ENCODE assay signal across 16 mouse cellular contexts in the genomic region with DNA sequence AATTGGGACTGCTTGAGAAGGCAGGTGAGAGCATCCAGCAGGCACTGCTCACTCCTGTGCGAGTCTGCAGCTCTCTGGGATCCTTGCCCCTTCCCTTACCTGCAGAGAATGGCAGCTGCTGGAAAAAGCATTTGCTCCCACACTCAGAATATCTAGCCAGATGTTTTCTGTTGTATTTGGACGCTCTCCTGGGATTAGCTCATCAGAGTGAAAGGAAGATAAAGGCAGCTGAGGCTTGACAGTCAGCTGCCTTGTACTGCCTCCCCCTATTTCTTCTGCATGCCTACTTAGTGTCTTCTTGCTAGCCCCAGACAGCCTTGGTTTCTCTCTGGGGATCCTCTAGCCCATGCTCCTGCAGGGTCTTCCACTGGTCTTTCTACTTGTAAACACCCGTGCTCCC. TPM values are rescaled to one million over a fixed set of nuclear protein-coding genes. Genes with fewer than 3 reads are reported as not detected.
DNase-seq lines count a peak whose midpoint lies in the region; ATAC-seq and TF ChIP-seq lines count a peak whose summit lies in the region.
"Had no signal": no experiment of that assay in that cellular context is flagged by ENCODE, and none has a peak within 500 bp of the region (broad histone marks: within the 10 kb centered on the region; RNA-seq: fewer than 3 reads in every experiment).

No protein-coding gene starts in this region.

- intact Hi-C loops in heart, postnatal 14 days (cut with DNase I), result no loop called here

- no peak overlapping the region for H3K4me2 ChIP-seq in embryonic facial prominence, embryonic 14.5 days (ENCODE audit: low read depth, low read length)
- H3K4me2 ChIP-seq in midbrain, embryonic 15.5 days, result no peak overlapping the region
- H3K4me2 ChIP-seq: intestine, embryonic 15.5 days had no signal

- H3K9ac ChIP-seq in embryonic facial prominence, embryonic 14.5 days (ENCODE audit: low read depth, low read length), result no peak overlapping the region
- H3K9ac ChIP-seq in midbrain, embryonic 15.5 days, result no peak overlapping the region
- H3K9ac ChIP-seq: intestine, embryonic 15.5 days had no signal

- peaks cover 16% of the 10 kb centered on the region for H3K4me1 ChIP-seq in embryonic facial prominence, embryonic 14.5 days (ENCODE audit: control insufficient read depth, insufficient read depth, low read length)
- peaks cover 9% of the 10 kb centered on the region; the same call in 1 of the 2 replicates for H3K4me1 ChIP-seq in embryonic facial prominence, embryonic 10.5 days
- peaks cover 35% of the 10 kb centered on the region for H3K4me1 ChIP-seq in midbrain, embryonic 15.5 days
- H3K4me1 ChIP-seq in midbrain, embryonic 10.5 days, result peaks cover 22% of the 10 kb centered on the region
- no peaks in the 10 kb centered on the region for H3K4me1 ChIP-seq in kidney, adult 2 months (ENCODE audit: control insufficient read depth, insufficient read depth, low read length)

- H3K4me3 ChIP-seq in embryonic facial prominence, embryonic 14.5 days (ENCODE audit: low read depth, low read length), result no peak overlapping the region
- no peak overlapping the region for H3K4me3 ChIP-seq in embryonic facial prominence, embryonic 10.5 days
- H3K4me3 ChIP-seq in midbrain, embryonic 15.5 days, result no peak overlapping the region
- no peak overlapping the region for H3K4me3 ChIP-seq in midbrain, embryonic 10.5 days
- H3K4me3 ChIP-seq in kidney, adult 2 months (ENCODE audit: insufficient read depth, low read depth, low read length), result no peak overlapping the region
- H3K4me3 ChIP-seq: intestine, embryonic 15.5 days had no signal

- no peak for TF ChIP-seq CTCF in kidney, adult 2 months (conservative IDR thresholded peaks at IDR 0.05; ENCODE audit: insufficient read depth, insufficient read length, low read depth, low read length)

- H3K27me3 ChIP-seq in embryonic facial prominence, embryonic 14.5 days (replicated peaks; ENCODE audit: control insufficient read depth, insufficient read depth, low read length), result no peaks in the 10 kb centered on the region
- no peaks in the 10 kb centered on the region for H3K27me3 ChIP-seq in embryonic facial prominence, embryonic 10.5 days (replicated peaks; ENCODE audit: low read depth, poor library complexity, severe bottlenecking)
- no peaks in the 10 kb centered on the region for H3K27me3 ChIP-seq in midbrain, embryonic 15.5 days (replicated peaks)
- no peaks in the 10 kb centered on the region for H3K27me3 ChIP-seq in midbrain, embryonic 10.5 days (ENCODE audit: low read depth, poor library complexity, severe bottlenecking)
- no peaks in the 10 kb centered on the region for H3K27me3 ChIP-seq in kidney, adult 2 months (replicated peaks; ENCODE audit: control insufficient read depth, insufficient read depth, low read length)
- H3K27me3 ChIP-seq: intestine, embryonic 15.5 days had no signal

- H3K36me3 ChIP-seq in embryonic facial prominence, embryonic 14.5 days (ENCODE audit: control insufficient read depth, insufficient read depth, low read length), result no peaks in the 10 kb centered on the region
- no peaks in the 10 kb centered on the region for H3K36me3 ChIP-seq in embryonic facial prominence, embryonic 10.5 days (replicated peaks)
- H3K36me3 ChIP-seq in midbrain, embryonic 15.5 days (replicated peaks), result no peaks in the 10 kb centered on the region
- H3K36me3 ChIP-seq in midbrain, embryonic 10.5 days, result no peaks in the 10 kb centered on the region
- H3K36me3 ChIP-seq in kidney, adult 2 months (ENCODE audit: control insufficient read depth, insufficient read depth, low read length), result no peaks in the 10 kb centered on the region
- H3K36me3 ChIP-seq: intestine, embryonic 15.5 days had no signal

- peak; percentile 48 for DNase-seq in embryonic facial prominence, embryonic 14.5 days (ENCODE audit: low spot score)
- DNase-seq in embryonic facial prominence, embryonic 10.5 days (ENCODE audit: low spot score), result no peak
- DNase-seq in midbrain, embryonic 10.5 days (ENCODE audit: low spot score), result no peak
- peak; percentile 17 to 42 for DNase-seq in heart, postnatal 14 days
- peak; percentile 14 for DNase-seq in retina, postnatal 1 day
- no peak for DNase-seq in lung, postnatal 25 days (ENCODE audit: low spot score)
- no peak for DNase-seq in kidney, adult 2 months
- DNase-seq: gastrocnemius, postnatal 10 days; kidney, postnatal 10 days; left cerebral cortex, postnatal 4 days; lung, adult 18-20 months; right cerebral cortex, adult 18-20 months; thymus, adult 2 months had no signal

- H3K27ac ChIP-seq in embryonic facial prominence, embryonic 14.5 days (replicated peaks; ENCODE audit: low read depth, low read length), result no peak overlapping the region
- H3K27ac ChIP-seq in embryonic facial prominence, embryonic 10.5 days (replicated peaks), result no peak overlapping the region
- H3K27ac ChIP-seq in midbrain, embryonic 15.5 days, result no peak overlapping the region
- no peak overlapping the region for H3K27ac ChIP-seq in midbrain, embryonic 10.5 days (replicated peaks)
- H3K27ac ChIP-seq in kidney, adult 2 months (ENCODE audit: insufficient read depth, low read depth, low read length), result no peak overlapping the region
- H3K27ac ChIP-seq: intestine, embryonic 15.5 days had no signal

- H3K9me3 ChIP-seq in embryonic facial prominence, embryonic 14.5 days (ENCODE audit: control insufficient read depth, low read length), result no peaks in the 10 kb centered on the region
- no peaks in the 10 kb centered on the region for H3K9me3 ChIP-seq in embryonic facial prominence, embryonic 10.5 days
- no peaks in the 10 kb centered on the region for H3K9me3 ChIP-seq in midbrain, embryonic 15.5 days
- H3K9me3 ChIP-seq in midbrain, embryonic 10.5 days (replicated peaks), result no peaks in the 10 kb centered on the region
- H3K9me3 ChIP-seq: intestine, embryonic 15.5 days had no signal

- ATAC-seq in embryonic facial prominence, embryonic 14.5 days (ENCODE audit: low read depth), result no peak
- ATAC-seq in midbrain, embryonic 15.5 days (replicated peaks), result peak; percentile 41; the same call in 1 of the 2 replicates
- ATAC-seq: intestine, embryonic 15.5 days; Patski had no signal

- no peak for TF ChIP-seq POLR2A in kidney, adult 2 months (IDR thresholded peaks at IDR 0.05; ENCODE audit: low read depth, low read length)

- WGBS in embryonic facial prominence, embryonic 14.5 days, result 47% methylated on average over 3 of the region's 3 CpGs
- WGBS in embryonic facial prominence, embryonic 10.5 days, result 71% methylated on average over 3 of the region's 3 CpGs
- 59% methylated on average over 3 of the region's 3 CpGs for WGBS in midbrain, embryonic 15.5 days
- 61% methylated on average over 3 of the region's 3 CpGs for WGBS in midbrain, embryonic 10.5 days
- WGBS in kidney, adult 2 months, result 54% methylated on average over 3 of the region's 3 CpGs

RNA-seq across cellular contexts. Expression of a gene that starts 31.1 kb away (rescaled TPM):
- polyA plus RNA-seq in embryonic facial prominence, embryonic 14.5 days (2014; fragmentation: Nextera tagmentation; extraction: Ambion mirVana), result not detected in 2 replicates
- polyA plus RNA-seq in embryonic facial prominence, embryonic 10.5 days (2016; fragmentation: Nextera tagmentation; extraction: Ambion mirVana), result 0.09 TPM in 1 of 2 replicates, not detected in the other
- 17.3 and 22.5 TPM in 2 replicates for polyA plus RNA-seq in midbrain, embryonic 15.5 days (2015; fragmentation: Nextera tagmentation; extraction: Ambion mirVana)
- 0.05 TPM in 1 of 2 replicates, not detected in the other for polyA plus RNA-seq in midbrain, embryonic 10.5 days (2016; fragmentation: Nextera tagmentation; extraction: Ambion mirVana)
- not detected for total RNA-seq in heart, postnatal 14 days (2021)
- not detected in 2 replicates for polyA plus RNA-seq in kidney, adult 2 months (2012; rRNA removed)
- polyA plus RNA-seq: intestine, embryonic 15.5 days; Patski; thymus, adult 2 months had no signal

Comparison
In these comparisons a context has a peak if more than half of its experiments do, and no peak if none do; other contexts are left out.
1. DNase-seq: peak in embryonic facial prominence, embryonic 14.5 days (single experiment), heart, postnatal 14 days (2 of 2) and retina, postnatal 1 day (single experiment); none in embryonic facial prominence, embryonic 10.5 days (single experiment), midbrain, embryonic 10.5 days (single experiment), lung, postnatal 25 days (single experiment) and kidney, adult 2 months (single experiment).
2. RNA of a gene that starts 31.1 kb away (polyA plus RNA-seq): 17.3 to 22.5 TPM in midbrain, embryonic 15.5 days; 0.05 TPM in midbrain, embryonic 10.5 days, 0.09 TPM in embryonic facial prominence, embryonic 10.5 days, not detected in embryonic facial prominence, embryonic 14.5 days and not detected in kidney, adult 2 months; every median in the first group is over 10 times any median in the second.